In the genomic region with DNA sequence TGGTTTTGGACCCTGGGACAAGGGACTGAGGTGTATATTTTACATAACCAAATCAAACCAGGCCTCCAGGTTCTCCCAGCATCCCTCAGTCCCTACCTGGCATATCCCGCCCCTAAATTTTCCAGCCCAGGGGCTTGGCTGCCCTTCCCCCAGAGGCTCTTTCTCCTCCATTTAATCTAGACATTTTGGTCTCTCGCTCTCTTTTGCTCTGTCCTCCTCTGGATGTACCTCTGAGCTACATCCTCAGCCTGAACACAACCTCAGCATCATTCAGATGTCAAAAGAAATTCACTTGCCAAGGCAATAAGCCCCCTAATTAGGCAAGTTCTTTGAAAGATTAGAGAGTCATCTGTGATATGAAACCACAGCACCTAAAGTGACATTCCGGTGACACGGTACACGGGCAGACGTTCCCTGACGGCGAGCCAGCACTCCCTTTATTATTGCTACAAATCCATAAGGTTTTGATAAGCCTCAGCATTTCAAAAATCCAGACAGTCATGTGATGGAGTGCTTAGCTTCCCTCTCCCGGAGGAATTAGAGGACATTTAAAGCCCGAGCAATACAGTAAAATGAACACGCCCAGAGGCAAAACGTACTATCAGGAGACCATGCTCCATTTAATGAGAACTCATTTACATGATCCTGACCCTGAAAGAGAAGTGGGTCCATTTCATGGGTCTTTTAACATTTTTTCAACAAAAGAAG, we compare ENCODE assay signal across 12 mouse cellular contexts. TPM values are rescaled to one million over a fixed set of nuclear protein-coding genes. Genes with fewer than 3 reads are reported as not detected.
DNase-seq lines count a peak whose midpoint lies in the region; ATAC-seq lines count a peak whose summit lies in the region.
"Had no signal": no experiment of that assay in that cellular context is flagged by ENCODE, and none has a peak within 500 bp of the region (broad histone marks: within the 10 kb centered on the region; RNA-seq: fewer than 3 reads in every experiment).

No protein-coding gene starts in this region.

- no peaks in the 10 kb centered on the region for H3K36me3 ChIP-seq in neural tube, embryonic 11.5 days (ENCODE audit: control insufficient read depth, insufficient read depth, low read length)
- H3K36me3 ChIP-seq in forebrain, embryonic 16.5 days (ENCODE audit: control insufficient read depth, insufficient read depth): no peaks in the 10 kb centered on the region
- H3K36me3 ChIP-seq in midbrain, embryonic 14.5 days (ENCODE audit: control insufficient read depth, insufficient read depth, low read length): no peaks in the 10 kb centered on the region
- H3K36me3 ChIP-seq in liver, embryonic 12.5 days: no peaks in the 10 kb centered on the region
- H3K36me3 ChIP-seq: lung, embryonic 15.5 days had no signal

- no peak overlapping the region for H3K4me3 ChIP-seq in neural tube, embryonic 11.5 days (ENCODE audit: low read depth, low read length)
- no peak overlapping the region for H3K4me3 ChIP-seq in forebrain, embryonic 16.5 days (replicated peaks; ENCODE audit: low read length)
- H3K4me3 ChIP-seq in midbrain, embryonic 14.5 days (replicated peaks; ENCODE audit: low read depth, low read length): no peak overlapping the region
- no peak overlapping the region for H3K4me3 ChIP-seq in liver, embryonic 12.5 days
- H3K4me3 ChIP-seq: lung, embryonic 15.5 days had no signal

- no peak for DNase-seq in neural tube, embryonic 11.5 days (ENCODE audit: low spot score)
- DNase-seq in neural tube, embryonic 10.5 days (ENCODE audit: extremely low spot score, low spot score): no peak
- DNase-seq in midbrain, embryonic 14.5 days: peak; percentile 85
- no peak for DNase-seq in thymus, postnatal 10 days (ENCODE audit: low spot score in 2 of 2)
- no peak for DNase-seq in right cerebral cortex, postnatal 10 days (ENCODE audit: low spot score in 2 of 2)
- DNase-seq: cerebellum, postnatal 25 days; gastrocnemius, postnatal 36 days; kidney, postnatal 4 days; thymus, postnatal 4 days had no signal

- H3K9me3 ChIP-seq in neural tube, embryonic 11.5 days (ENCODE audit: control insufficient read depth, low read length): no peaks in the 10 kb centered on the region
- no peaks in the 10 kb centered on the region for H3K9me3 ChIP-seq in forebrain, embryonic 16.5 days (ENCODE audit: control insufficient read depth, low read length)
- no peaks in the 10 kb centered on the region for H3K9me3 ChIP-seq in midbrain, embryonic 14.5 days (ENCODE audit: control insufficient read depth, low read length)
- no peaks in the 10 kb centered on the region for H3K9me3 ChIP-seq in liver, embryonic 12.5 days (replicated peaks)
- H3K9me3 ChIP-seq: lung, embryonic 15.5 days had no signal

- no peak overlapping the region for H3K27ac ChIP-seq in neural tube, embryonic 11.5 days (ENCODE audit: low read depth, low read length)
- H3K27ac ChIP-seq in forebrain, embryonic 16.5 days (ENCODE audit: low read length): 0 out of 2 replicates have a peak overlapping the region, but pooled peaks have one; percentile 1
- peak overlapping the region; percentile 69 for H3K27ac ChIP-seq in midbrain, embryonic 14.5 days (replicated peaks; ENCODE audit: low read depth, low read length)
- H3K27ac ChIP-seq in liver, embryonic 12.5 days: no peak overlapping the region
- H3K27ac ChIP-seq: lung, embryonic 15.5 days had no signal

- no peaks in the 10 kb centered on the region for H3K27me3 ChIP-seq in neural tube, embryonic 11.5 days (ENCODE audit: control insufficient read depth, insufficient read depth, low read length)
- H3K27me3 ChIP-seq in forebrain, embryonic 16.5 days (replicated peaks; ENCODE audit: control insufficient read depth, insufficient read depth, low read length): no peaks in the 10 kb centered on the region
- H3K27me3 ChIP-seq in midbrain, embryonic 14.5 days (ENCODE audit: control insufficient read depth, insufficient read depth, low read length): no peaks in the 10 kb centered on the region
- no peaks in the 10 kb centered on the region for H3K27me3 ChIP-seq in liver, embryonic 12.5 days (replicated peaks)
- H3K27me3 ChIP-seq: lung, embryonic 15.5 days had no signal

- H3K4me2 ChIP-seq in neural tube, embryonic 11.5 days (ENCODE audit: low read depth): no peak overlapping the region
- H3K4me2 ChIP-seq in forebrain, embryonic 16.5 days (ENCODE audit: low read length): no peak overlapping the region
- H3K4me2 ChIP-seq in midbrain, embryonic 14.5 days (ENCODE audit: low read length): peak overlapping the region; percentile 26
- no peak overlapping the region for H3K4me2 ChIP-seq in liver, embryonic 12.5 days
- H3K4me2 ChIP-seq: lung, embryonic 15.5 days had no signal

- H3K4me1 ChIP-seq in neural tube, embryonic 11.5 days (ENCODE audit: control insufficient read depth, insufficient read depth, low read length): no peaks in the 10 kb centered on the region; the same call in 1 of the 2 replicates
- H3K4me1 ChIP-seq in forebrain, embryonic 16.5 days (replicated peaks; ENCODE audit: control insufficient read depth, insufficient read depth, low read length): peaks cover 16% of the 10 kb centered on the region
- H3K4me1 ChIP-seq in midbrain, embryonic 14.5 days (ENCODE audit: control insufficient read depth, insufficient read depth, low read length): 0 out of 2 replicates have a peak, but pooled peaks cover 7% of the 10 kb centered on the region
- H3K4me1 ChIP-seq in liver, embryonic 12.5 days: peaks cover 23% of the 10 kb centered on the region

- no peak overlapping the region for H3K9ac ChIP-seq in neural tube, embryonic 11.5 days (ENCODE audit: low read length)
- 0 out of 2 replicates have a peak overlapping the region, but pooled peaks have one; percentile 7 for H3K9ac ChIP-seq in forebrain, embryonic 16.5 days (replicated peaks; ENCODE audit: low read depth, low read length)
- no peak overlapping the region for H3K9ac ChIP-seq in midbrain, embryonic 14.5 days (replicated peaks; ENCODE audit: low read length)
- no peak overlapping the region for H3K9ac ChIP-seq in liver, embryonic 12.5 days
- H3K9ac ChIP-seq: lung, embryonic 15.5 days had no signal

- 75% methylated on average over 12 of the region's 12 CpGs for WGBS in neural tube, embryonic 11.5 days
- 28% methylated on average over 12 of the region's 12 CpGs for WGBS in forebrain, embryonic 16.5 days
- WGBS in midbrain, embryonic 14.5 days: 32% methylated on average over 12 of the region's 12 CpGs
- 76% methylated on average over 12 of the region's 12 CpGs for WGBS in liver, embryonic 12.5 days (ENCODE audit: insufficient replicate concordance)

- ATAC-seq in neural tube, embryonic 11.5 days (ENCODE audit: insufficient read depth, low FRiP score, low TSS enrichment): 0 out of 2 replicates have a peak, but pooled peaks have one; percentile 8
- ATAC-seq in forebrain, embryonic 16.5 days: no peak; the same call in 1 of the 2 replicates
- ATAC-seq in midbrain, embryonic 14.5 days (ENCODE audit: low FRiP score, low TSS enrichment): peak; percentile 76
- ATAC-seq in liver, embryonic 12.5 days: no peak

RNA-seq across cellular contexts. Expression of a gene that starts 50.6 kb away (rescaled TPM):
- polyA plus RNA-seq in neural tube, embryonic 11.5 days (2014; fragmentation: Nextera tagmentation; extraction: Ambion mirVana): 47.6 and 52.2 TPM in 2 replicates
- 51.8 and 55.2 TPM in 2 replicates for polyA plus RNA-seq in forebrain, embryonic 16.5 days (2015; fragmentation: Nextera tagmentation; extraction: Ambion mirVana)
- polyA plus RNA-seq in midbrain, embryonic 14.5 days (2014; fragmentation: Nextera tagmentation; extraction: Ambion mirVana): 54.4 and 56.4 TPM in 2 replicates
- polyA plus RNA-seq in liver, embryonic 12.5 days (2016; fragmentation: Nextera tagmentation; extraction: Ambion mirVana): 16.1 and 16.3 TPM in 2 replicates

RNA-seq across cellular contexts. Expression of a gene that starts 51.4 kb away (rescaled TPM):
- 40.6 and 42.1 TPM in 2 replicates for polyA plus RNA-seq in neural tube, embryonic 11.5 days (2014; fragmentation: Nextera tagmentation; extraction: Ambion mirVana)
- 34.9 and 39.3 TPM in 2 replicates for polyA plus RNA-seq in forebrain, embryonic 16.5 days (2015; fragmentation: Nextera tagmentation; extraction: Ambion mirVana)
- polyA plus RNA-seq in midbrain, embryonic 14.5 days (2014; fragmentation: Nextera tagmentation; extraction: Ambion mirVana): 30.5 and 35.5 TPM in 2 replicates
- polyA plus RNA-seq in liver, embryonic 12.5 days (2016; fragmentation: Nextera tagmentation; extraction: Ambion mirVana): 8.7 and 8.8 TPM in 2 replicates

Comparison
In these comparisons a context has a peak if more than half of its experiments do, and no peak if none do; other contexts are left out.
1. ATAC-seq: peak in neural tube, embryonic 11.5 days (single experiment) and midbrain, embryonic 14.5 days (single experiment); none in forebrain, embryonic 16.5 days (single experiment) and liver, embryonic 12.5 days (single experiment).
2. H3K27ac ChIP-seq: peak in forebrain, embryonic 16.5 days (single experiment) and midbrain, embryonic 14.5 days (single experiment); none in neural tube, embryonic 11.5 days (single experiment) and liver, embryonic 12.5 days (single experiment).